Mouse (Mus musculus) forelimb bud, embryonic 11.5 days (tissue): ENCODE results near the gene Sox11.

ENCODE experiments used
- DNase-seq: peaks from one replicate; pipeline ENCODE4 v3.0.0-alpha.2; 2012; ENCODE audit warnings: low read depth, low spot score

Sox11 gene

DNA sequence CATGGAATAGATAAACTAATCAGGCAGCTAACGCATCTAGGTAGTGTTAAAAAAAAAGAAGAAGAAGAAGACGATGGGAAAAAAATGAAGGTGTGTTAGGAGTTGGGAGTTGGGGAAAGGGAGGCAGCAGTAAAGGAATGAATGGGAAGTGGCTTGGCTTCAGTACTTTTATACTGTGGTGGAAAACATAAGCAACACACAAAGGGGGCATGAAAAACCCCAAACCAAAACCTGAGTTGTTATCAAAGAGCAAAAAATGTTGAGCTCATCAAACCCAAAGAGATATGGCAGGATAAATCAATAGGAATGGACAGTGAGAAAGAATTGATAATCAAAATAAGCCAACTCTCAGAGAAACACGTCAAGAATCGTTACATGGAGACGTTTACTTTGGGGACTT, 5.6 kb downstream of the Sox11 start:
- DNase-seq: no peak

DNA sequence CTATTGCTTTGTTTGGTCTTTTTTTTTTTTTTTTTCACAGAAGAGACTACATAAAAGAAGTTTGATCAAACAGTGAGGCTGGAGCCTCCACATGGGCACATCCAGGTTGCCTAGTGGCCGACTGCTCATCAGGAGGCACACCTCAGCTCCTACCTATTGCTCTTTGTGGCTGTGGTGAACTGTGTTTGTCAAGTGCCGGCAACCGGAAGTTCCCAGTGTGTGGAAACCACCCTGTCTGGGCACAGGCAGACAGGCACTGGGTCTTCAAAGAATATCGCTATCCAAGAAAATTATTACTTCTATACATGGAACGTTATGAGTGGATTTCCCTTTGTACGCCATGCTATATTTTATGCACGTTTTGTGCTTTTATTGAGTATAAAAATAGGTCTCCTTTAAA, 6.0 kb downstream of the Sox11 start:
- DNase-seq: peak; percentile 13

DNA sequence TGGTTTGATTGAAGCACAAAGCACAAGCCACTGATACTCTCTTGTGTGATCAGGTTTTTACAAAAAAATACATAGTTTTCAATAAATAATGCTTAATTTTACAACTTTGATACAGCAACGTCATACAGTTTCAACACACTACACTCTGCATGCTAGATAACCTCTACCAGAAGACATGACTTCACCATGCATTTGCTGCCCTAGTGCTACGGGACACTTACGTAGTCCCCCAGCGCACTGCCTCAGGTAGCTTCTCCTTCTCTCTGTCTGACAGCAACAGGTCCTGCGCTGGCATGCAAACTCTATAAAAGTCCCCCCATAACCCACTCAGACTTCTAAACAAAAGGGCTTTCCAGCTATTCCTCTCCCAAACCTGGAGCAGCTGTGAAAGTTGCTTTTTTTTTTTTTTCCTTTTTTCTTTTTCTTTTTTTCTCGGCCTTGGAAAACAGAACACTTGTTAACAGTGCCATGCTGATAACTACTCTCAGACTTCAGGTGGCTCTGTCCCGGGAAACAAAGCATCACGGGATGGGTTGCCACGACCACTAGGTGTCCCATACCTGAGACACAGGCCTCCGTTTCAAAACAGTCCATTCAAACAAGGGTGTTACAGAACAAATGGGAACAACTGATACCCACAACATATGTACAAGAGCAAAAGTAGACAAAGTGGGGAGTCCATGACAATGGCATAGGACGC, 6.9 kb downstream of the Sox11 start:
- DNase-seq: no peak

DNA sequence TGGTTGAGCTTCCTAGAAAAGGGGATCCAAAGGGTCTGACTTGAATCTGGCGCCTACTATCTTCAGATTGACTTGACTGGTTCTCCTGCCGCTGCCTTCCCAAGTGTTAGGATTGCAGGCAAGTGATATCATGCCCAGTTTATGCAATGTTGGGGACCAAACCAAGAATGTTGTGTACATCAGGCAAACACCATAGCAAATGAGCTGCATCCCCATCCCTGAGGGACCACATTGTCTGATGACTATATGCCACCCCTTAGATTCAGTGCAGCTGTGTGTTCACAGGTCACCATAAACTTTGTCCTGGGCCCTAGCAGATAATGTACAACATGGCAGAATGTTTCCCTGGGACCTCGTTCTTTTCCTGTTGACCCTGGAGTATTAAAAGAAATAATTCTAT, 8.8 kb downstream of the Sox11 start:
- no peak for DNase-seq

DNA sequence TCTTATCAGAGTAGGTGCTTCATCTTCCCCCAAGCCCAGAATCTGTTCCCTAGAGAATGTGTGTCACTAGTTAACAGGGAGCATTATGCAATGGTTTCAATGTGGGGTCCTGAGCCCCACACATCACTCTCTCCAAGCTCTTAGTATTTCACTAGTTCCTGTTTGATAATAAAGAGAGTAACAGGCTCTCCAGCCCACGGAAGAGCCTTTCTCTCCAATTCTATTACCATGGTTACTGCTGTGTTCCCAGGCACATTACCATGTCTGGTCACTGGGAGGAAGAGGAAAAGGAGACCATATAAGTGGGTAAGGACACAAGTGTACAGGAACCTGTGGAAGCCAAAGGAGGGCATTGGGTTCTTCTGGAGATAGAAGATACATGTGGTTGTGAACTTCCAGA, 19.0 kb downstream of the Sox11 start:
- DNase-seq: no peak

DNA sequence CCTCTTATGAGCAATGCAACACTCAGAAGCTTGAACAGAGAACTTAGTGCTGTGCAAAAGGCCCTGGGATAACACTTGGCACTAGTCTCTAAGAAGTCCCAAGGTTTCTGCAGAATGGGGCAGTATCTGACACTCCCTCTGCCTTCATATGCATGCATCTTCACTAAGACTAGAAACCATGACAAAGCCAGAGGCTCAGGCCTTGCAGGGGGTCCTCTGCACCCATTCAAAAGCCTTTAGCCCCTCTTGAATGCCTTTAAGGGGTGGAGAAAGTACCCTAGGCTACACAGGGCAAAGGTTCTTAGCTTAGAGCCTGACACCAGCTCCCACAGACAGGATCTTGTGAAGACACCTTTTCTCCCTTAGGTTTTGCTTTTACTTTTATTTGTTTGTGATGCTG, 21.7 kb downstream of the Sox11 start:
- no peak for DNase-seq

DNA sequence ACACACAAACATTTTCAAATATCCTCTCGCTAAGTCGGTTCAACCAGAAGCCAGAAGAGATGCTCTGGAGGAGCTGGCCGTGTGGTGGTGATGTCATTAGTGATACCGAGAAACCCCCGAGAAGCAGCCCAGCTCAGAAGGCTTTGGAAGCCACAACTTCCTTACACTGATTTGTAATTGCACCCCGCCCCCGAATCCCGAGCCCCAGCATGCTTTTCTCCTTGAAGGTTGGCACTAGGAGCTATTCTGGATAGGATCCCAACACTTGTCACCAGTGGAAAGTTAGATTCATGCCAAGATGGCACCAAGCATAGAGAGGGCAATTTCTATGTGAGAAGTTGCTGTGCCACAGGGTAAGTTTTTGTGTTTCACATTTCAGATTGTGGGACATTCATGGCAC, 29.4 kb downstream of the Sox11 start:
- no peak for DNase-seq

DNA sequence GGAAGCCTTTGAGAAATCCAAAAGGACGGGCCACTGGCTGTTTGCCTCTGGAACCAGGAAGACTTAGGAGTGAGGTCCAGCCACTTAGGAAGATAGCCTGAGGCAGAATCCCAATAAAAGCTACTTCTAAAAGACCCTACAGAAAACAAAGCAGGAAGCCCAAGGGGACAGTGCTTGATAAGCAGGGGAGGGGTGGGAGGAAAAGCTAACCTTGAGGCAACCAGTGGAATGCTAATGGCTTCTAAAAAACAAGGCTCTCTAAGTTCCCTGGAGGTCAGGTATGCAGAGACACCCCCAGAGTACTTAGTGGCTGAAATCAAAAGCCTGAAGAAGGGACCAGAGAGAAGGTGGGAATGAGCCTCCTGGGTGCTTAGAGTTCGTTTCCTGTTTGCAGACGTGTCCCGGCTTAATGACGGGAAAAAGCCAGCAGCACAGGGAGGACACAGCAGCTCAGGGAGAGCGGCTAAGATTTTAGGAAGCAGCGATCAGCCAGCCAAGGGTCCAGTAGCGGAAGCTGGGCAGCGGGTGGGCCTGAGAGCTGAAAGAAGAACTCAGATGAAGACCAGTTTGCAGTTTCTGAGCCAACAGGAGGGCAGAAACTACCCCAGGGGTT, 30.4 kb downstream of the Sox11 start:
- no peak for DNase-seq

DNA sequence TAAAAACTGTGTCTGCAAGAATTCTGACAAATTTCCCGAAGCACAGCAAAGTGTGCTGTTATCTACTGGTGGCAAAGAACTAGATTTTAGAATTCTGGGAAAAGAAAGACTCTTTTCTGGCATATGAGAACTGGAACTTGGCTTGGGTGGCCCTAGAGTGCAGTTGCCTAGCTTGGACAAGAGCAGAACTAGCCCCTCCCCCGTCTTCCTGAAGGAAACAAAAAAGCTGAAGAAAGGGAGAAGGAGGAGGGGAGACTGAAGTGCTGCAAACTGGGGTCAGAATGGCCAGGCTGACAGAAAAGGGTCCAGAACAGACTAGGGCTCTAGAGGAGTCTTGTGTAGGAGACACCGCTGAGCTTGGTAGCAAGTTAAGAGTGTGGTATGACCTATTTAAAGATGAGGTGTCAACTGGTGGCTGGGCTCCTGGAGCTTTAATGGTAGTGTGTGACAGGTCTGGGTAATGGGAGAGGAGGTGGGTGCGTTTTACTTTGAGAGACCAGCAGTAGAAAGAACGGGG, 31.0 kb downstream of the Sox11 start:
- DNase-seq: no peak

DNA sequence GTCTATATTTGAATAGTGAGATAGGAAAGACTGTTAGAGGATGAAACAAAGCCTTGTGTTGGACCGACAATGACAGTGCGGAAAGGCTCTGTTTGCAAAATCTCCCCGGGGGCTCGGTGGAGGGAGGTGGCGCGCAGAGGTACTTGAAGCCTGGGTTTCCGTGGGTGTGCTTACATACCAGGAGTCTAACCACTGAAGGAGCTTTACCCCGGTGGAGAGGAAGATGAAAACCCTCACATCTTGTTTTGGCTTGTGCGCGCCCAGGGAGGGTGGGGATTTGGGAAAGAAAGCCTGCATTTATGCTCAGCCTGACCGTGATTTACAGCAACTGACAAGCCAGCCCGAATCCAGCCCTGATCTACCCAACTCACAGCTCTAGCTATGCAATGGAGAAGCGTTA, 31.7 kb downstream of the Sox11 start:
- no peak for DNase-seq

DNA sequence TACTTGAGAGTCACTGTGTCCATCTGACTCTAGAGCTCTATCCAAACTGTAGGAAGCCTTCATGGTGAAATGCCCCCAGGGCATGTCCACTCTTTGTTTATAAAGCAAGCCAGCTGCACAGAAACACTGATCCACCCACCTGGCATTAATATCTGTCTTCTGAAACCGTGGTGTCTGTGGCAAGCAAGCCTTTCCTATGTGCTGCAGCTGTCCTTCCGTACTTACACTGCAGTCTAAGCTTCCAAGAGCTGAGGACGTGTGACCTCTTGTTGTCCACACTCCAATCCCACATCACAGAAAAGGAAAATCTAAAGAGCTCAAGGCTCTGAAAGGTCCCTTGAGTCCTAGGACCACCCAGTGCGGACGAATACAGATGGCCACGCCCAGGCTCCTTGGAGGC, 32.4 kb downstream of the Sox11 start:
- DNase-seq: no peak

DNA sequence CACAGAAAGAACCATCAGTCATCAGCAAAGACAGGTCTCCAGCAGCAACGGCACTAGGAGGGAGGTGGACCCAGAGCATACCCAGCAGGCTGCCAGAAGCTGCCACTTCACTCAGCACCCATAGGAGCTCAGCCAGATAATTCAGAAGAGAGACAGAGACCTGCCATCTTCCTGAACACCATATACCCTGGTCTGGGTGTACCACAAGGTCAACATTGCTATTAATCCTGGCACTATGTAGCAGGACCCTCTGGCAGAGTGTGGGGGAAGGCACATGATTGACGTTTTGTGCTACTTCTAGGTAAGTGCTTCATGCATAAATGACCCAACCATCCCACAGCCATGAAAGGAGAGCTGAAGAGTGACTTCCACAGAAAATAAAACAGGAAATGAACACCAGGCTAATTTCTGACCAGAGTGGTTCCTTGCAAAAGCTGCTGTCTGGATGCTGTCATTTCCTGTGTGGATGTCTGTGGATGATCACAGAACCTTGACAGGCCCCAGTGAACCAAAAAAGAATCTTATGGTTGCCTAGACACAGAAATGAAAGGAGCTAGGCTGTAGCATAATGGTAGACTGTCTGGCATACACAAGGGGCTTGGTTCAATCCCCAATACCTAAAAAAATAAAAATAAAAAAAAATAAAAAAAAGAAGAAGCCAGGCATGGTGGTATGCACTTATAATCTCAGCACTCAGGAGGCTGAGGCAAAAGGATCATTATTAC, 37.5 kb downstream of the Sox11 start:
- DNase-seq: no peak

DNA sequence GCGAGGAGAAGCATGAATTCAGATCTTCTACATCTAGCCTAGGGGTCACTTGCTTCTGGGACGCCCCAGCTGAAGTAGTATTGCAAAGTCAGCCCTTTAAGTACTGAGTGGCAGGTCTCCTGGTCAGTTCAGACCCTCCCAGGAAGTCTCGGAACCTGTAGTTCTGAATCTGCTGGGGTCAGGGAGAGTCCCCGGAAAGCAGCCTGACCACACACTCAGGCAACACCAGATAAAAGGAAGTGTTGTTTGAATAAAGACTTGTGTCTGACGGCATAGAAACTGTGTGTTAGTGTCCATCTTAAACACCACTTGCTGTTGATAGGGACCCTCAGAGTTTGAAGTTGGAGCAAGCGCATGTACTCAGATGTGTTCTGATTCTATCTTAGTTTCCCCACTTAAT, 39.2 kb downstream of the Sox11 start:
- DNase-seq: no peak

DNA sequence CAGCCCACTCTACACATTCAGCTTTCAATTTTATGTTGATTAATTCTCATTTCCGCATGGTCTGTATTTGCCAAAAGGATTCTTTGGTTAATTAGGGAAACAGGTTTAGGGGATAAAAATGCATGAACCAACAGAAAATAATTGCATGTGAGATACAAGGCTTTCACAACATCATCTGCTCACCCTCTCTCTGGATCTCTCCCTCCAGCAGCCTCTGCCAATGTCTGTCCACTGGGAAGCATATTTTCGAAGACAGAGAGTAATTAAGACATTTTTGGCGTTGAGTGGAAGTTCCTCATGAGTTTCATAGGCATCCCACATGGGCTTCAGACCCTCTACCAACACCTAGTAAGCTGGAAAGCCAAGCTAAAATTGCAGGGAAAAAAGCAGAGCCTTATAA, 43.7 kb downstream of the Sox11 start:
- no peak for DNase-seq

DNA sequence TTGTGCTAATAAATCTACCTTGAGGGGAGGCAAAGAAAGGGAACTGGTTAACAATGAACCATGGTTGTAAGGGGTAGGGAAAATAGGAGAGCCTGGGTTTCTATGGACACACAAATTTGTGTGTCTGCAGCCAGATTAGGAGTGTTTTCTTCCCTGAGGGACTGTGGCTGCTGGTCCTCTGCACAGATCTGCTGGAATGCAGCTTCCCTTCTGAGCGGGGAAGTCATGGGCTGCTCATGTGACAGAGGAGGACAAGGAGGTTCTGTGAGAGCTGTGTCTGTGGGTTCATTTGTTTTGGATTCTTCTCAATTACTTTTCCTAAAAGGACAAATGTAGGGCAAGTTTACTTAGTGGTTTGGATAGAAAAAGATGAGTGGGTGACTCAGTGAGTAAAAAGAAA, 48.2 kb downstream of the Sox11 start:
- no peak for DNase-seq

DNA sequence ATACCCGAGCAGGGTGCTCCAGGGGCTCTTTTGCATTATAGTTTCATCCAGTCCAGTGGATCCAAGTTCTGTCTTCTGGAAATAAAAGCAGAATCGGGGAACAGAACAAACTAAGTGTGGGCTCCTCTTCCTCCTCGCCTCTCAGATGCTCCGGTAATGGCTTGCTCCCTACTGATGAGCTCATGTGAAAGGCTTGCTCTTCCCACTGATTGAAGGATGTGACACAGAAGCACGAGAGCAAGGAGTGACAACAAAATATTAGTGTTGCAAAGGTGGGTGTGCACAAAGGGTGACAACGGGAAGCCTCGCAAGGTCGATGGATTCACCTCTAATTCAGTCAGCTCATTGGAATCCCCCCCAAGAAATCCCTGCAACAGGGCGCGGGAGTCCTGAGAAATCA, 48.6 kb downstream of the Sox11 start:
- DNase-seq: no peak

DNA sequence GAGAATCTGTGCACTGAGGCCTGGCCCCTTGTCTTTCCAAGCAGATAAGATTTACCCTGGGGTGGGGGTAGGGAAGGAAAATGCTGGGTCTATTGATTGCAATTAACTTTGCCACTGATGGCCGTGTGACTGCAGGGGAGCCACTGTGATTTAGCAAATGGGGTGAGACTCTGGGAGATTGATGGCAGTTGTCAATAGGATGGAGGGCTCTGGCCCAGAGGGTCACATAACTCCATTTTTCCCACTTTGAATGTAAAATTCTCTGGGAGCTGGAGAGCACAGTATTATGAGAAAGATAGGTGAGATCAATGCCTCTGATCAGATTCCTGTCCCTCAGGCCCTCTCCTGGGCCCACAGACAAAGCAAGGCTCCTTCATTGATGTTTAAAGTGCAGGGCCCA, 49.2 kb downstream of the Sox11 start:
- DNase-seq: no peak
